Mouse (Mus musculus) lung, adult 2 months (tissue): ENCODE results near the gene Ap4s1. TPM values are rescaled to one million over a fixed set of nuclear protein-coding genes. Genes with fewer than 3 reads are reported as not detected.
"Not testable (repeated sequence)": the region's sequence is repeated elsewhere in the genome, so short reads cannot be mapped to it uniquely, and the experiment has no call there.

Experiments used
- DNase-seq: peaks from one replicate; pipeline ENCODE4 v3.0.0; 2022
- H3K4me1 ChIP-seq: fragments of 200-500 bp; 2 replicates; pipeline ENCODE4 v1.6.1; 2011; ENCODE audit warnings: low read length; ENCODE audit not compliant: control insufficient read depth, insufficient read depth
- H3K4me3 ChIP-seq: fragments of 200-500 bp; replicated peaks from 2 replicates; pipeline ENCODE3; 2011; ENCODE audit warnings: low read depth, mild to moderate bottlenecking, control low read depth, low read length; ENCODE audit errors: extremely low read depth
- CTCF ChIP-seq: fragments of 200-500 bp; IDR thresholded peaks from 2 replicates; pipeline ENCODE4 v1.5.1; 2011; ENCODE audit warnings: mild to moderate bottlenecking, low read length, control low read depth; ENCODE audit not compliant: insufficient read depth
- POLR2A ChIP-seq: fragments of 200-500 bp; IDR thresholded peaks from 2 replicates; pipeline ENCODE4 v1.6.1; 2011; ENCODE audit warnings: low read depth, mild to moderate bottlenecking, control low read depth, low read length, borderline replicate concordance; ENCODE audit errors: extremely low read depth
- WGBS: fragments of 180-500 bp; shearing (Covaris S2); methylation state at CpG from one replicate; pipeline ENCODE4 v1.1.7; 2018; 5-methylcytosine and 5-hydroxymethylcytosine counted together
- polyA plus RNA-seq: library from polyadenylated mRNA; depleted of rRNA; stranded (reverse); fragments of >200 nt; gene quantifications from 2 replicates; pipeline ENCODE4 v1.2.3, GENCODE M21; 2012; rRNA removed

Gene Ap4s1
- 8.8 and 10.9 TPM in 2 replicates for polyA plus RNA-seq

- Histone ChIP-seq H3K4me3 (peak within 1 kb of the TSS; percentile 85), H3K4me1 (peaks cover 23% of the 10 kb centered on the region)
- under 1% methylated on average over 105 of the region's 108 CpGs for WGBS
- peak; percentile 87 for DNase-seq
- TF ChIP-seq POLR2A (peak; percentile 50; the same call in 1 of the 2 replicates), CTCF (no peak)
These were observed at the start of gene Ap4s1 for GRCm38 (mm10) chr12:51690893-51691844. Gene Ap4s1, plus strand, starts transcription at chr12:51691033.

GRCm38 (mm10) chr12:51641871-51642270 lies 49.0 kb upstream of the Ap4s1 start:
- DNase-seq: no peak
- Histone ChIP-seq H3K4me1 (peaks cover 2% of the 10 kb centered on the region; the same call in 1 of the 2 replicates), H3K4me3 (no peak overlapping the region)
- TF ChIP-seq POLR2A: no peak
- TF ChIP-seq CTCF: no peak
- WGBS: 22% methylated on average over 6 of the region's 6 CpGs

- DNase-seq, H3K4me3 ChIP-seq, H3K4me1 ChIP-seq: not testable (repeated sequence)
These were observed 41.4 kb upstream of the Ap4s1 start for GRCm38 (mm10) chr12:51649401-51649800.

GRCm38 (mm10) chr12:51655944-51656465 lies 34.8 kb upstream of the Ap4s1 start:
- H3K4me1 ChIP-seq: no peaks in the 10 kb centered on the region
- no peak for TF ChIP-seq CTCF
- no peak for DNase-seq

GRCm38 (mm10) chr12:51663011-51663410 lies 27.8 kb upstream of the Ap4s1 start:
- TF ChIP-seq CTCF (no peak), POLR2A (no peak)
- H3K4me3 ChIP-seq: no peak overlapping the region
- DNase-seq: no peak
- H3K4me1 ChIP-seq: peaks cover 12% of the 10 kb centered on the region

More at GRCm38 (mm10) chr12:51655944-51656465, 34.8 kb upstream of the Ap4s1 start:
- no peak overlapping the region for H3K4me3 ChIP-seq
- 69% methylated on average over 1 of the region's 1 CpGs for WGBS

GRCm38 (mm10) chr12:51663908-51664307 lies 26.9 kb upstream of the Ap4s1 start:
- no peak for DNase-seq
- Histone ChIP-seq H3K4me3 (no peak overlapping the region), H3K4me1 (peaks cover 12% of the 10 kb centered on the region)
- TF ChIP-seq CTCF (no peak), POLR2A (no peak)

GRCm38 (mm10) chr12:51666708-51667430 lies 24.0 kb upstream of the Ap4s1 start:
- TF ChIP-seq POLR2A (no peak), CTCF (no peak)
- Histone ChIP-seq H3K4me3 (no peak overlapping the region), H3K4me1 (peaks cover 22% of the 10 kb centered on the region)
- DNase-seq: no peak
- WGBS: 30% methylated on average over 4 of the region's 4 CpGs

GRCm38 (mm10) chr12:51671231-51671891 lies 19.5 kb upstream of the Ap4s1 start:
- DNase-seq: no peak
- 48% methylated on average over 5 of the region's 5 CpGs for WGBS

GRCm38 (mm10) chr12:51673270-51673669 lies 17.6 kb upstream of the Ap4s1 start:
- Histone ChIP-seq H3K4me3 (no peak overlapping the region), H3K4me1 (peaks cover 19% of the 10 kb centered on the region)
- DNase-seq: no peak
- TF ChIP-seq POLR2A (no peak), CTCF (no peak)
- WGBS: 55% methylated on average over 4 of the region's 4 CpGs

More at GRCm38 (mm10) chr12:51671231-51671891, 19.5 kb upstream of the Ap4s1 start:
- Histone ChIP-seq H3K4me3 (no peak overlapping the region), H3K4me1 (peaks cover 23% of the 10 kb centered on the region)
- no peak for TF ChIP-seq CTCF
